Mouse (Mus musculus) cortical plate, adult 2 months (tissue): ENCODE results near the gene Nlrp6.
"Not testable (repeated sequence)": the region's sequence is repeated elsewhere in the genome, so short reads cannot be mapped to it uniquely, and the experiment has no call there.

Source experiments
- CTCF ChIP-seq: fragments of 200-500 bp; IDR thresholded peaks from 2 replicates; pipeline ENCODE4 v1.5.1; 2011; ENCODE audit warnings: mild to moderate bottlenecking, control low read depth, low read length; ENCODE audit not compliant: insufficient read depth; ENCODE audit errors: extremely low read depth
- POLR2A ChIP-seq: fragments of 200-500 bp; IDR thresholded peaks from 2 replicates; pipeline ENCODE4 v1.6.1; 2011; ENCODE audit warnings: mild to moderate bottlenecking, low read length, control low read depth; ENCODE audit not compliant: insufficient read depth; ENCODE audit errors: extremely low read depth

DNA sequence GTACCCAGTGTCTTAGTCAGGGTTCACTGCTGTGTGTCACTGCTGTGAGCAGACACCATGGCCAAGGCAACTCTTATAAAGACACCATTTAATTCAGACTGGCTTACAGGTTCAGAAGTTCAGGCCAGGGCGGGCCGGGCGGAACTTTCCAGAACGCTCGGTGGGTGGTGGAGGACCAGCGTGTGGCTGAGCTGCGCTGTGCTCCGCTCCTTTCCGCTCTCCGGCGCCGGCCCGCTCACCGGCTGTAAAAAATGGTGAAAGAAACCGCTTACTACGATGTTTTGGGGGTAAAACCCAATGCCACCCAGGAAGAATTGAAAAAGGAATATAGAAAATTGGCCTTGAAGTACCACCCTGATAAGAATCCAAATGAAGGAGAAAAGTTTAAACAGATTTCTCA lies 30.1 kb upstream of the Nlrp6 start:
- not testable (repeated sequence) for TF ChIP-seq CTCF, POLR2A
